Mouse (Mus musculus) ovary, postnatal 10 days (tissue): ENCODE data around the gene Unc5b.
A peak's percentile ranks its signal among the peaks of the same experiment; 100 is the strongest.
"Not testable (repeated sequence)": the region's sequence is repeated elsewhere in the genome, so short reads cannot be mapped to it uniquely, and the experiment has no call there.

Experiments
- DNase-seq: peaks from one replicate; pipeline ENCODE4 v3.0.0; 2022; ENCODE audit warnings: low spot score

Gene Unc5b

DNA sequence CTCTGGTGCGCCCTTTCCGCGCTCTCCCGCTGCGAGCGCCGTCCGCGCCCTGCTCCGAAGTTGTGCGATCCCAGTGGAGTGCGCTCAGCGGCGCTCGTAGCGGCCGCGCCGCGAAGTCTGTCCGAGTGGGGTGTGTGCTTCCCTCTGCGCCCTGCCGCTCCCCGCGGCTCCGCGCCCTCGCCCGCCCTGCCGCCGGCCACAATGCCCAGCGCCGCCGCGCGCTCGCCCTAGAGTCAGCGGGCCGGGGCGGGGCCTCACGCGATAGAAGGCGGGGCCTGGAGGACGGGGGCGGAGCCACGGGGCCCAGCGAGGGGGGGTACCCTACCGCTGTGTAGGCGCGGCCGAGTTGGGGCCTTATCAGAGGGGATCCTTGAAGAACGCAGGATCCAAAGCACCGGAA lies at the start of gene Unc5b:
Gene Unc5b (minus strand): TSS at position 203 of the 400 bp plus-strand sequence.
- peak; percentile 91 for DNase-seq

DNA sequence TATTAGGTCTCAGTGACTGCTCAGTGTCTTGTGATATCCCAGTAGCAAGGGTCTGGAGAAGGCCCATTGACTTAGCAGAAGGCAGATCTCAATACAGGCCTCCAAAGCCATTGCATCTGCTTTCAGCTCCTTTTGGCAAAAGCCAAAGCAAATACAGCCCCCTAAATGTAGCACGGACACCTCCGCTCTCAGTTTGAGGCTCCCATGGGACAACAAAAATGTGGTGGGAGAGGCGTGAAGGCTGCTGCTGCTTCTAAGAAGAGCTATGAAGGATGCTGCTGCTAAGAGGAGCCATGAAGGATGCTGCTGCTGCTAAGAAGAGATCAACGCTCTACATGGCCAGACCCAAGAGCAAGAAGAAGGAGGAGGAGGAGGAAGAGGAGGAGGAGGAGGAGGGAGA lies 48.4 kb upstream of the Unc5b start:
- no peak for DNase-seq

DNA sequence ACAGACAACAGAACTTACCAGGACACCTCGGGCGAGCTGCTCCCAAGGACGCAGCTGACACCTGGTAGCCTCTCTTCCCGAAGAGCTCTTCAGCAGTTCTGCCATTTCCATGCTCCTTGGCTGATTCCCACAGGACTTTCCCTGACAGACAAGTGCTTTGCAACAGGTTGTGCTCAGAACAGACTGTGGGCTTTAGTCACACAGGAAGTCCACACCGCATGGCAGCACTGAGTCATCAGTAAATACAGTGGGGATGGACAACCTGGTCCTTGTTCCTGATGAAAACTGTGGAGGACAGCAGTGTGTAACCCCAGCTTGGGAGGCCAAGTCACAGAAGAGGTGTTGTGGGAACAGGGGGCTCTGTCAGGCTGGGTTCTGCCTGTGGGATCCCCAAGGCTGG lies 45.7 kb upstream of the Unc5b start:
- DNase-seq: no peak

DNA sequence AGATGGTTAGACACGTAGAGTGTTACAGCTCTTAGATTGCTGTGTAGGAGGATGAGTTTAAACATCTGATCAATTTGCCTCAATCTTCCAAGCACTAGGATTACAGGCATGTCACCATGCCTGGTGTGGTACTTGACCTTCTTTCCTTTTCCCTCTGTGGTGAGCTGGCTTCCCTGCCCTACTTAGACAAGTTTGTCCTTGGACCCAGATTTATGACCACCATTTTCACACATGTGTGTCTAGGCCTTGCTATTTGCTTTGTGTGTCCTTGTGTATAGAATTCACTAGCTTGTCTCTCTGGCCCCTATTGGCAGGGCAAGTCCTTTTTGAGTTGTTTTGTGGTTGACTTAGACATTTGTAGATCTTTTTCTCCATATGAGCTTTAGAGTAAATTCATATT lies 43.6 kb upstream of the Unc5b start:
- DNase-seq: no peak

DNA sequence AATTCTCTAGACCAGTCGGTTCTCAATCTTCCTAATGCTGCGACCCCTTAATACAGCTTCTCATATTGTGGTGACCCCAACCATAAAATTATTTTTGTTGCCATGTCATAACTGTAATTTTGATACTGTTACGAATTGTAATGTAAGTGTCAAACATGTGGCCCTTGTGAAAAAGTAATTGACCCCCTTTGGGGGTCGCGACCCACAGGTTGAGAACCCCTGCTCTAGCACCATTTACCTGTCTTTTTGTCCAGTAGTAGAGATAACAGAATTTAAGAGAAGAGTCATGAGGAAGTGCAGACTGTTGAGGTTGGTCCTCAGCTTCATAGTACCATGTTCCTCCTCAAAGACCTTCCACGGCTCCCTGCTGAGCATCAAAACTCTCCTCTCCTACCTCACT lies 31.9 kb upstream of the Unc5b start:
- DNase-seq: no peak

DNA sequence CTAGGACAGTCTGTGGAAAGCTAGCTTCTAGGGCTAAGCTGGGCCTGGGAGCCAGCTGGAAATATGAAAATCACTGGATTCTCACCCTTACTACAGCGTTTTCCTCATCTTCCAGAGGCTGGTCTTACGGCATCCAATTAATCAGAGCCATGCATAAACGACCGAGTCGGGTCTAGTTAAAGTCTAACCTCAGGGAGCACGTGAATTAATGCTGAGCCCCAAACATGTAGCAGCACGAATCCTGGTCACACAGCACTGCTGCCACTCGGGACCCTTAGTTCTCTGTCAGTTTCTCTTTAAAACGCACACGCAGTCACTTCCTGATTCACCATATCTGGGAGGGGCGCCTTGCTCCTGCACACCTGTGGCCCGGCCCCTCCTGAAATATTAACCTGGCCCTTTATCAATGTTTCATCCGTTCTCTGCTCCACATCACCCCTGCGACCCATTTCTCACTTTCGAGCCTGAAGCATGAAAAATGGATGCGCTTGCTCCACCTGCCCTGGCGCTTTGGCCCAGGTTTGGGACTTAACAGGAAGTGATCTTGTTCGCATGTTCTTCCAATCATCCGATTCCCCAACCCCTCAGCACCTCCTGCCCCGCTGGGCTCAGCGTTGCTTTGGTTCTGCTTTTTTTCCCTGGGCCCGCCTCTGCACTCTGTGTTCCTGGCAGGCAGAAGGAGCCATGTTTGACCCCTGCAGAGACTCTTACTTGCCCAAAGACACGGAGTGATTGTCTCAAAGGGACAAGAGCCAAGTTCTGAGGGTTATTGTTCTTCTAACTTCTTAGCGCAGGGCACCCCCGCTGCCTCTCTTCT lies 31.3 kb upstream of the Unc5b start:
- no peak for DNase-seq

DNA sequence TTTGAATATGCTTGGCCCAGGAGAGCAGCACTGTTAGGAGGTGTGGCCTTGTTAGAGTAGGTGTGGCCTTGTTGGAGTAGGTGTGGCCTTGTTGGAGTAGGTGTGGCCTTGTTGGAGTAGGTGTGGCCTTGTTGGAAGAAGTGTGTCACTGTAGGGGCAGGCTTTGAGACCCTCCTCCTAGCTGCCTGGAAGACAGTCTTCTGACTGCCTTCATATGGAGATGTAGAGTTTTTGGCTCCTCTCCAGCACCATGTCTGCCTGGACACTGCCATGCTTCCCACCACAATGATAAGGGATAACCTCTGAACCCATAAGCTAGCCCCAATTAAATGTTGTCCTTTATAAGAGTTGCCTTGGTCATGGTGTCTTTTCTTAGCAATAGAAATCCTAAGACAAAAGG lies 13.9 kb upstream of the Unc5b start:
- not testable (repeated sequence) for DNase-seq

DNA sequence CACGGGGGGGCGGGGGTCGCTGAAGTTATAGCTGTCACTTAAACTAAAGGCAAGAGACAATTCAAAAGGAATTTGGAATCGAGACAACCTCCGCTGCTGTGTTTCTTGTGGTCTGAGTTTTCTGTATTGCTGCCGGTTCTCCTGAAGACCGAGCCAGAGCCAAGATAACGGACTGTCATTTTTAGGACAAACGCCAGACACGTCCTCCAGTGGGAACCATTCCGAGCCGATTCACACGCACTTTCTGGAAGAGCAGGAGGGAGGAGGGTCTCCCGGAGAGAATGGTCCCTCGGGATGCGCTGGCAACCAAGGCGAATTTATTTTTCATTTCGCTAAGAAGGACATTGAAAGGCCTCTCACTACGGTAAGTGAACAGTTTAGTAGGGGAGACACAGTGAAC lies 7.4 kb upstream of the Unc5b start:
- DNase-seq: no peak

DNA sequence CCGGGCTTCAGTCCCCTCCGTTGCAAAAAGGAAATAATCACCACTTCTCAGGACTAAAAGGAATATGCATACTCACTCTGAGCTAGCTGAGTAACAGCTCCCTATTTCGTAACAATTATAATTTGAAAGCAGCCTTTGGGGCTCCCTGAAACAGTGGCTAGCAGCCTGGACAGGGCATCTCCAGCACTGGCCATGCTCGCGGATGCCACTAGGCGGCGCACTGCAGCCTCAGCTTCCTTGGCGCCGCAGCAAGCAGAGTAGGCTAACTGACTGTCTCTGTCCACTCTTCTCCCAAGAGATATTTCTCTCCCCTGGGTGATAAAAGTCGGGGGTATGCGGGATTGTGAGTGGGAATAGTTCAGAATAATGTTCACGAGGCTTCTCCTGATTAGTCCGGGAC lies 3.6 kb upstream of the Unc5b start:
- no peak for DNase-seq

DNA sequence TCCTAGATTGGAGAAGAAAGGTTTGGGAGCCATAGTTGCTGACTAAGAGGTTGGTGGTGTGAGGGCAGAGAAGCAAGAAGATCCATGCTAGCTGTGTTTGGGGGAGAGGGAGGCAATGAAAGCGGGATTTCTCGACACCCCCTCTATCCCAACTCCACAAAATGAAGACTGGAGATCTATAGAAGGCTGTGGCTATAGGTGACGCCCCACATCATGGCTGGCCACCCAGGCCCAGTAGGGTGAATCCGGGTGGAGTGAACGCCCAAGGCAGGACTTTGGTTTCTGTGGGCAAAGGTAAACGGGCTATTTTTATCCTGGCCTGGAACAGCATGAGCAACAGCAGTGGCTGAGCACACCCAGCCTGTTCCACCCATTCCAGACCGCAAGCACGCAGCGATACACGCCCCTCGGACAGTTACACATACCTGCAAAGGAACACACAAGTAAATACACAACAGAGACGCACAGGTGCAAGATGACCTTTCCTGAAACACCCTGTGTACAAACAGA lies 1.3 kb upstream of the Unc5b start:
- DNase-seq: no peak

DNA sequence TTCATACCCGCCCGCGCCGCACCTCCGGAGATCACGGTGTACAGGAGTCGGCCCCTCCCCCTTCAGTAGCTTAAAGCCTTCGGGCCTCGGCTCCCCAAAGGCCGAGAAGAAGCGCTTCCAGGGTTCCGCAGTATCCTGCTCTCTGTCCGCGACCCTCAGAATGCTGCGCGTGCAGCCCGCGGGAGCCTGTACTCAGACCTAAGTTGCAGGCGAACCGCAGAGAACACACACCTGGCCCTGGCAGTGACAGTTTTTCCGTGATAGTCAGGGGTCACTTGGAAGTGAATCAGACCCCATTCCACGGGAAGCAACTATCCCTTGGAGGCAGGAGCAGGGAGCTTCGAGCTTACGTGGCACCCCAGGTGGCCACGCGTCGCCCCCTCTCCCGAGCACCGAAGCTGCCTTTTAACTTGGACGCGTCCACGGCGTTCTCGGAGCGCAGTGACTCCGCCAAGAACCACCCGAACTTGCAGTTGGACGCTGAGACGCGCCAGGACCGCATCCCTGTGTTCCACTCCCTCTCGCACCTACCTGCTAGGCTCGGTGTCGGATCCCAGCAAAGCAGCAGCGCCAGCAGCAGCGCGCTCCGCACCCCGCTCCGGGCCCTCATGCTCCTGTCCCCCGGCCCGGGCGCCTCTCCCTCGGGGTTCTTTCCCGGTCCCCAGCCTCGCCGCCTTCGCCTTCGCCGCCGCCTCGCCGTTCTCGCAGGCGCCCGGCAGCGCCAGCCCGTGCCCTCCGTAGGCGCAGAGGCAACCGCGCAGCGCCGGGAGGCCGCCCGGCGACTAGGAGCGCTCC lies 628 bp downstream of the Unc5b start:
- DNase-seq: no peak

DNA sequence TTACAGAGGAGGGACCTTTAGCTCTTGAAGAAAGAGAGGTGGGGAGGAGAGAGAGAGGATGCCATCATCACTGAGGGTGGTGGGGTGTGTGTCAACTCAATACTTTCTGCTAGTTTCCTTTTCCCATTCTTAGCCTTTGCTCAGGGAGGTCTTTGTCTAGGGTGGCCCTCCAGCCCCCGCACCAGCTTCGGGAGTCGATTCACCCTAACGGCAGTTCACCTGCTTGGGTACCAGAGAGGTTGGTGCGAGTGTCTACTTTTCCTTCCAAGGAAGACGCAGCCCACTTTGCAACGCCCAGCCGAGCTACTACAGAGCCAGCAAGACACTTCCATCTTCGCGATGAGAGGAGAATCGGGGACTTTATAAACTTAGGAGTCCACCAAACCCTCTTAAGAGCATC lies 1.4 kb downstream of the Unc5b start:
- DNase-seq: no peak

DNA sequence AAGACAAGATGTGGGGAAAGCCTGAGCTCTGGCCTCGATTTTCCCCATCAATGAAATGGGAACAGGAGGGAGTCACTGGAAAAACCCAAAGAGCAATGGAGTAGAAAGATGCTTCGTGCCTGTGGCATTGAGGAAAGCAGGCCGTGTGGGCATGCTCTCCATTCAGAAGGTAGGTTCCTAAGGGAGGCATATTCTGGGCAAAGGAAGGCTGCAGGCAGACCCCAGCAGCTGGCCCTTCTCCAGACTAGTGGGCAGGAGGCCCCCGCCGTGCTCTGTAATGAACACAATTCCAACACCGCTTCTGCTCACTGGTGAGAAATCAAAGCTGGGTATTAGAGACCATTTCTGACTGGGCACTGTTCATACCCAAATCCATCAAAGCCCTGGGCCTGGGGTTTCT lies 2.3 kb downstream of the Unc5b start:
- no peak for DNase-seq

DNA sequence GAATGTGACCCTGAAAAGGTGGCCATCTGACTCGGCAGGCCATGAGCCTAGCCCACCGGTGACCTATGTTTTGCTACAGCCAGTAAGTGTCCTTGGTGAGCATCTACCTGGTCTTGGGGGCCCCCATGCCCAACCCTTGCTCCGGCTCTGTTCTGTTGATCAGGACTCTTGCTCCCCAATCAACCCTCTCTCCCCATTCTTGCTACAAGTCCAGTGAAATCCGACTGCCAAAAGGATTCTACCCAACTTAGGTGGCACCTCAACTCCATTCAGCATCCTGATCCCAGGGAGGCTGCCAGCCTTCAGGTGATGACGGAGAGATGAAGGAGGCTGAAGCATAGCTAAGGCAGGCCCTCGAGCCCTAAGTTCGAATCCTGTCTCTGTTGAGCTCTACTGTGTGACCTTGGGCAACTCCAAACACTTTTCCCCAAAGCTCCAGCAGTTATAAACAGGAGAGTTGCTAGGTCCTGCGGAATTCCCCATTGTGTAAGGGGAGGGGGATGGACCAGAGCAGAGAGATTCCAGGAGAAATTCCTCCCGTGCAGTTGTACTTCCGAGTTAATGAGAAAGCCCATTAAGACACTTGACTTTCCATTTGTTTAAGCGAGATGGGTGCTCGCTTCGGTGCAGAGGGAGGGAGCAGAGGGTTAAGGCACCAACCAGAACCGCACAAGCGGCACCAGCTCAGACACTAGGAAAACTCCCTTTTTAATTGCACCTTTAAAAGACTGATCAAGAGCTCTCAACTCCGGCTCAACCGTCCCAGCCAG lies 3.3 kb downstream of the Unc5b start:
- no peak for DNase-seq

DNA sequence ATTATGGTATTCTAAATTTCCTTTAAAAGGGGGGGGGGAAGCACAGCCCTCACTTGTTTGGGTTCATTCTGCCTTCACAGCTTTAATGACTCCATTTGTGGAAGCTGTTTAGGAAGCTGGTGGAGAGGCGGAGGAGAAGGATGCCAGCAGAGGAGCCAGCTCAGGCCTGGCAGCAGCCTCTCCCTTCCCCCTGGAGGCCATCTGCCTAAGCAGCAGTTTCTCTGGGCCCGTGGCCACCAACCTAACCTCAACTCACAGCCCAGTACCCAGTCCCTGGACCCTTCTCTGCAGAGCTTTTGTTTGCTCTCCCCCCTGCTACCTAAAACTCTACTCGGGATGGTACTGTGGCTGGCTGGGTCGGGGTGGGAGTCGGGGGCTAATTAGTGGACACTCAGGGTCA lies 4.1 kb downstream of the Unc5b start:
- DNase-seq: no peak

DNA sequence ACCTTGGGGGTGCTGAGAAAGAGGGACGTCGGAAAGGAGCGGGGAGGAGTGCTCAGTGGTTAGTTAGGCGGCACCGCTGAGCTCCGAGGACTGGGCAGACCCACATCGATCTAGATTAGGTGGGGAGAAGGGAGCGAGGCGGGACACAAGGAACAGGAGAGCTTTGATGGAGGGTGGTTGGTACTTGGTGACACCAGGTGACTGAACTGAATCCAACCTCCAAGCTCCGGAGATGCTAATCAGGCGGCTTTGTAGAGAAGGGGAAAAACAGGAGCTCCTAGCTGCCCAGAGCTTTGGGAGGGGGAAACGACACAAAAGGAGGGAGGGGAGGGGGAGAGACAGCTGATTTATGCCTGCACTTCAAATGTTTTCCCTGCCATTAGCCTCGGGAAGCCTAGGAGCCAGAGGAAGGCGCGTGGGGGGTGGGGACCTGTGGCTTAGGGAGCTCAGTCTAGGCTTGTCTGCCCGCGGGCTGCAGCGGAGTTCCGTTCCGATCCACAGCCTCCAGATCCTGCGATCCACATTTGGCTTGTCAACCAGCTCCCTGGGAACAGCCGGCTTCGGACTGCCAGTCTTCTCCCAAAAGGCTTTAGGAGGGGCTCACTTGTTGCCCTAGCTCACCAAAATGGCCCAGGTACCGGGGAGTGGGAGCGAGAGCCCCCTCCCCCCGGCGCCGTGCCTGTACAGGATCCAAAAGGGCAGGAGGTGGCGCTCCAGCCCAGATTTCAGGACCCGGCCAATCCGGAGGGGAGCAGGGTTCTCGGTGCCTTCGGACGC lies 4.7 kb downstream of the Unc5b start:
- DNase-seq: no peak

DNA sequence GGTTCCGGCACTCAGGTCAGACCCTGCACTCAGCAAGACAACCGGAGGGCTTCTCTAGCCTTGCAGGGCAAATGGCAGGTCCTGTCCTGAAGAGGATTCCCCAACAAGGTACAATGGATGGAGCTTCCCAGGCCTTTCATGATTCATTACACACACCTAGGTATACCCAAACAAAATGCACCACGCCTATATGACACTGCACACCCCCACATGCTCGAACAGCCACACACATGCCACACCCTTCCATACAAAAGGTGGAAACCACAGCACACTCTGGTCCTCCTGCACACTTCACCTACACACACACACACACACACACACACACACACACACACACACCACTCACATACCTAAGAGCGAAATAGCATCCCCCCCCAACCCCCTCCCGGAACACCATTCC lies 5.4 kb downstream of the Unc5b start:
- no peak for DNase-seq

DNA sequence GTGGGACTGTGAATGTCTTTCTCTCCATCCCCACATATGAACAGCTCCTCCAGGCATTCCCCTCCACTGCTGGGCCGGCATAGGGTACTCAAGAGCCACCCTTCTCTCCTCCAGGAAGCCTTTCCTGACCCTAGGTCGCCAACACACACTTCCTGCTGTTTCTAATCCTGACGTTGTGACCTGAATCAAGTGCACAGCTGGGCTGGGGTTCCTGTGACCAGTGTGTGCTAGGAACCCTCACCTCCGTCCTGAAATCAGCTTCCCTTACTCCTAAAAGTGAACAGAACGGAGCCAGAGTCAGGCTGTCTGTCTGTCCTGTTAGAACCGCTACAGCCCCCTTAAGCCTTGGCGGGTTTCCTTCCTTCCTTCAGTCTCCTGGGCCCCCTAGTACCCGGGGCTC lies 7.6 kb downstream of the Unc5b start:
- no peak for DNase-seq

DNA sequence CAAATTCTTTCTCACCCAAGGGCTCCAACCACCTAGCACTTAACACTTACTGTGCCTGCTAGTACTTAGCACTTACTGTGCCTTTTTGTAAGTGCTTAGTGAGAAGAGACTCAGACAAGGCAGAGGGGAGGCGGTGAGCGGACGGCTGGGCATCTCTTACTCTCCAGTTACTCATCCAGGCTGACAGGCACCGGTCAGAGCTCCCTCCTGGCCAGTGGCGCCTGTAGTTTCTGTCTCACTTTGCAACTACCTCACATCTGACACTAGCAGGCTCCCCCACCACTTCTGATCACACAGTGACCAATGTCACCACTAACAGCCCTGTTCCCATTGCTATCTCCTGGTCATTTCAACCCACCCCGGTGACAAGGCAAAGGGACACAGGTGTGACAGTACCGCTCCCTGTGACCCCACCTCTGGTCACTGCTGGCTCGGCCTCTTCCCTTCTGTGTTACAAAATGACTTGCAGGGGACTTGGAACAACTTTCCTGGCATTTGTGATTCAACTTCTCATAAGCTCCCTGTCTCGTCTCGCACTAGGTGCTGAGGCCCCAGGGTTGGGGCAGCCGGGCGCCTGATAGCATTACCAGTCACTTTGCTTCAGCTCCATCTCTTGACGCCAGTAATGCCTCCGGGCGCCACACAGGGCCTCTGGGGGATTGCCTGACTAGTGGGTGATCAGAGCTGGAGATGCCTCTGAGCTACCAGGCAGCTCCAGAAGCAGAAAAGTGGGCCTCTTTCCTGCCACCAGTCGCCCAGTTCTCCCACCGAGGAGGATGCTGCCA lies 8.5 kb downstream of the Unc5b start:
- no peak for DNase-seq

DNA sequence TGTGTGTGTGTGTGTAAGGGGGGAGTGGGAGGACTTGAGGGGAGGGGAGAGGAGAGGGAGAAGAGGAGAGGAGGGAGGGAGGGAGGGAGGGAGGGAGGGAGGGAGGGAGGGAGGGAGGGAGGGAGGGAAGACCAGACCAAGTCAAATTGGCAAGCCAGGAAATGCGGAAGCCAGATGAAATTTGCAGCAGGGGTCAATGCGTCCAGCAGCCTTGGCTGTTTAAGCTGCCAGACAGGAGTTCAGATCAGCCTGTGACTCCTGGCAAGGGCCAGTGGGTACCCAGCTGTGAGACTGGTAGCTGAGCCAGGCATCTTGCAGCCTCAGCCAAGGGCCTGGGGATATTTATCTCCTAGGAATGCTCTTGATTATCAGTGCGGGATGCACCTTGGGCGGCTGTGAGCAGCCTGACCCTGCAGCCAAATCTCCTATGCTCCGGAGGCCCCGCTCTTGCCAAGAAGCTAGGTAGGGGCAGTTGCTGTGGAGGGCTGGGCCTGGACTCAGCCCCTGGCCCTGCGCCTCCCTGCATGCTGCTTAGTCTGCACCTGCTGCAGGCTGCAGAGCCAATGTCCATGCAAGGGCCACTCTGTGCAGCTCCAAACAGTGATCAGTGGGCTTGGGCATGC lies 9.5 kb downstream of the Unc5b start:
- no peak for DNase-seq

DNA sequence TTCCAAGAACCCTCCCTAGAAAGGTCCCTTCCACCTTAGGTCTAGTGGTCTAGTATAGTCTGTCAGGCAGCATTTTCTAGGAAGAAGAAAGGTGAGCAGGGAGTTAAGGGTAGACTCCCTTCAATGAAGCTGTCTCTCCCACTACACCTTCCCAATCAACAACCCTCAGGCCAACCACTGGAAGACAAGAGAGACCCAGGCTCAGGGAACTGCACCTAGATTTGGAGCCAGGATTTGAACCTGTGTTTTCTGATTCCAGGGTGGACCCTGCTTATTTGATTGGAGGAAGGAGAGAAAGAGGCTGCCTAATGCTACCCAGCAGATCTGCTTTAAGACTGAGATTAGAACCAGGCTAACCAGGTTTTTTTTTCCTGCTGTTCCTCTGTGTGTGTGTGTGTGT lies 10.1 kb downstream of the Unc5b start:
- no peak for DNase-seq
